Mouse (Mus musculus): ENCODE measurements around the gene Dnm3. TPM values are rescaled to one million over a fixed set of nuclear protein-coding genes. Genes with fewer than 3 reads are reported as not detected.
"Not testable (repeated sequence)": the region's sequence is repeated elsewhere in the genome, so short reads cannot be mapped to it uniquely, and the experiment has no call there.

Gene Dnm3
- polyA plus RNA-seq, 1 experiment from 2014 or later, result 4.4 TPM

DNA sequence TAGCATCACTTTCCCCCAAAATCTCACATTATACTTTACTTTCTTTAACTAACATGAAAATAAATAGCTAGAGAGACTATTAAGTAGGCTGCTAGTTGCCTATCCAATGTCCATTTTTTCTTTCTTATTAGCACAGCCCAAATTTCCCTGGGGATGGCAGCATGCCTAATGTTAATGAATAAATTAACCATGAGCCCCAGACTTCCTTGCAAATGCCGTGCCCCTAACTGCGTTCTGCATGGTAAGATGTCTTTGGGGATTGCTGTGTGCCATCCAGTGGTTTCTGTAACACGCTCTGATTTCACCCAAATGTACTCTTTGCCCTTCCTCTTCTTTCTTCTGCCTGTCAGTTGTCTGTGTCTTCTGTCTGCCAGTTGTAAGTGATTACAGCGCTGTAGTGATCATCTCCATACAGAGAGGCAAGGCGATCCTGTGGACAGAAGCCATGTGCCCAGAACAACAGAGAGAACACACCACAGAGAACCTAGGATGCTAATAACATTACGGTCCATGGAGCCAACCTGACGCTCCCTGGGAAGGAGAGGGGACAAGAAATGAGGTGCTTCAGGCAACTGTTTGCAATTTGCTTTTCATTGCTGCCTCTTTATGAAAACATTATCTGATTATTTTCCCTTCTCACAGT is 64.9 kb downstream of the Dnm3 start:
- Histone ChIP-seq H3K9me3 (no peaks in the 10 kb centered on the region), H3K27me3 (replicated peaks) (no peaks in the 10 kb centered on the region), H3K4me3 (replicated peaks) (no peak overlapping the region), H3K4me2 (replicated peaks) (no peak overlapping the region), H3K27ac (no peak overlapping the region), H3K36me3 (no peaks in the 10 kb centered on the region), H3K9ac (no peak overlapping the region), H3K4me1 (replicated peaks) (no peaks in the 10 kb centered on the region)
- 82% methylated on average over 7 of the region's 7 CpGs for WGBS
- ATAC-seq, result no peak

DNA sequence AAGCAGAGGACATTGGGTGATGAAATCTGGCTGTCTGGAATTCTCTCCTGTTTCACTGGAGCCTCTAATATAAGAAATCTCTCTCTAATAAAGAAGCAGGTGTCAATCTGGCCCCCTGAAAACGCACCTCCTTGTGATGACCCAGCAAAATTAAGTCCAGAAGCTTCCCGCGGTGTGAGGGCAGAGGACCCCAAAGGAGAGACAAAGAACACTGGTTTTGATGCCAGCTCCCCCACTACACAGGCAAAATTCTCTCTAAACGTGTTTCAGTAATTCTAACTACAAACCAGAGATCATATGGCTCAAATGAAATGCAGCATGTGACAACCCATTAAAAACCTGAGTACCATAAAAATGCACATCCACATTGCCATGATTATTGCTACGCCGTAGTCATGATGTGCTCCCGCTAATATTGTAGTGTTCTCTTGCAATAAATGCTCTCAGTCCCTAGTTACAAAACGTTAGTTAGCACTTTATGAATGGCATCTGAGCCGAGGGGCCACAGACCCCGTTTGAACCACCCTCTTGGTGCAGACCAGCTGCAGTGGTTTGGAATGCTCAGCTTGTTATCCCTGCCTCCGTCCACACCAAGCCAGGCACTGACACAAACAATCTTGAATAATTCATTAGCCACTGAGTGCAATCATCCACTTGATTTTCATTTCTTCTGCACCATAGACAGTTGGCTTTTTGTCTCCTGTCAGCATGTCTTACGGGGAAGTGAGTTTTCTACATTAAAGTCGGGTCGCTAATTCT is 67.4 kb downstream of the Dnm3 start:
- no peak overlapping the region for H3K4me2 ChIP-seq (replicated peaks)
- no peak for ATAC-seq
- H3K36me3 ChIP-seq, result no peaks in the 10 kb centered on the region
- no peaks in the 10 kb centered on the region for H3K27me3 ChIP-seq (replicated peaks)
- no peak overlapping the region for H3K4me3 ChIP-seq (replicated peaks)
- 78% methylated on average over 14 of the region's 14 CpGs for WGBS
- H3K9ac ChIP-seq, result no peak overlapping the region
- no peaks in the 10 kb centered on the region for H3K4me1 ChIP-seq (replicated peaks)
- H3K9me3 ChIP-seq, result no peaks in the 10 kb centered on the region
- H3K27ac ChIP-seq, result no peak overlapping the region

DNA sequence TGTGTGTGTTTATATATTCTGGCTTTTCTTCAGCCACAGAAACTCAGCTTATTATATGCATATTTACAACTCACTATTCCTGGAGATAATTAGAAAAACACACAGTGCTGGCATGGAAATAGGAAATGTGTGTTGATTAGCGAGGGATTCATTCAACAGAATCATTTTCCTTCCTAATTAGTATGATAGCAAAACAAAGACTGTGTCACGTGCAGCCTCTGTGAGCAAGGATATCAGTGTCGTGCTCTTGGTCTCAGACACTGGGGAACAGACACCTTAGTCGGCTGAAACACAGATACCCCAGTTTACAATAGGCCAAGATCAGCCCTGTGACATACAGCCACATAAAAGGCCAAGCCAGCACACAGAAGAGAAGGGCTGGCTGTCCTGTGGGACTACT is 83.3 kb downstream of the Dnm3 start:
- Histone ChIP-seq H3K4me3 (replicated peaks) (no peak overlapping the region), H3K27me3 (replicated peaks) (no peaks in the 10 kb centered on the region), H3K9me3 (no peaks in the 10 kb centered on the region), H3K4me1 (replicated peaks) (no peaks in the 10 kb centered on the region), H3K9ac (no peak overlapping the region), H3K27ac (no peak overlapping the region), H3K36me3 (no peaks in the 10 kb centered on the region), H3K4me2 (replicated peaks) (no peak overlapping the region)
- 67% methylated on average over 4 of the region's 4 CpGs for WGBS
- ATAC-seq, result no peak

DNA sequence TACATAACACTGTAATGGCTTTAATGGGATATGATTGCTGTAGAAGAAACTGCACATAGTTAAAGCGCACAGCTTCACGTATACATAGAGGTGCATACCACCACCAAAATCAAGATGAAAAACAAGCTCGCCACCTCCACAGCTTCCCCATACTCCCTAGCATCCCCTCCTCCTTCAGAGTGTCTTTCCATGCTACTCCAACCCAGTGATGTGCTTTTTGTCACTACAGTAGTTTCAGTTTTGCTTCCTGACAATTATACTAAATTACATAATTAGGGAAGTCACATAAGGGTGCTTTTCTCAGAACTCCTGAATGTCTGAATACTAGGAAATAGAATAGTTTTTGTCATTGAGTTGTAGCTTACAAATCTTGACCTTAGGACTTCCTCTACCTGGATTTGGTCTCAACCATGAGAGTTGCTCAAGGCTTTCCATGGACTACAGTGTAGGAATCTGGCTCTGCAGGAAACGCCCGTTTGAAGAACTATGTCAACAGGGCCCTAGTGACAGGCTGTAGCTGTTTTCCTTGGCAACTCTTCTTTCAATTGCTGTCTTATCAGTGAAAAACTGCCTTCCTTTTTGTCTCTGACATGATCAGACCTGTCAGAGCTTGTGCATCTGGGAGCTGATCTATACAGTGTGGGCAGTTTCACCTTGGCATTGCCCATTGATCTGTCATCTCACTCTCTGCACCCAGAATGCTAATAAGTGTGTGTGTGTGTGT is 89.2 kb downstream of the Dnm3 start:
- Histone ChIP-seq H3K27me3 (replicated peaks) (no peaks in the 10 kb centered on the region), H3K4me2 (replicated peaks) (no peak overlapping the region), H3K27ac (no peak overlapping the region), H3K4me3 (replicated peaks) (no peak overlapping the region), H3K36me3 (no peaks in the 10 kb centered on the region), H3K9ac (no peak overlapping the region), H3K9me3 (no peaks in the 10 kb centered on the region), H3K4me1 (replicated peaks) (no peaks in the 10 kb centered on the region)
- ATAC-seq, result peak; percentile 94
- 63% methylated on average over 5 of the region's 5 CpGs for WGBS

DNA sequence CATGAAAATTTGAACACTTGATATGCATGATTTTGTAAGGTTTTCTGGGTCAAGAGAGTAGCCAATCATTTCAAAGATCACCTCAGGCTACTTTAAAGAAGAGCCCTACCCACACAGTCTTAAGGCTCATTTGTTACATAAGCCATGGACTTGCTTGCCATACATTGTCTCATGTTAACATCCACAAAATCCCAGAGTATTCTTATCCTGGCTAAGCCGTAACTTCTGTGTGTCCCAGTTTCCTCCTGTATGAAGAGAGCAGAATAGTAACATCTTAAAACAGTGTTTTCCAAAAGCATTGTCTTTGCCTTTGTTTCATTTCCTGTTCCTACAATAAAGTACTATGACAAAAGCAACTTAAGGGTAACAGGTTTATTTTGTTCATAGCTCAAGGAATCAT is 104.8 kb downstream of the Dnm3 start:
- not testable (repeated sequence) for H3K27me3 ChIP-seq (replicated peaks); H3K36me3 ChIP-seq; H3K4me1 ChIP-seq (replicated peaks); ATAC-seq; H3K4me3 ChIP-seq (replicated peaks); H3K4me2 ChIP-seq (replicated peaks); H3K9ac ChIP-seq; H3K9me3 ChIP-seq; H3K27ac ChIP-seq
- 84% methylated on average over 1 of the region's 1 CpGs for WGBS

DNA sequence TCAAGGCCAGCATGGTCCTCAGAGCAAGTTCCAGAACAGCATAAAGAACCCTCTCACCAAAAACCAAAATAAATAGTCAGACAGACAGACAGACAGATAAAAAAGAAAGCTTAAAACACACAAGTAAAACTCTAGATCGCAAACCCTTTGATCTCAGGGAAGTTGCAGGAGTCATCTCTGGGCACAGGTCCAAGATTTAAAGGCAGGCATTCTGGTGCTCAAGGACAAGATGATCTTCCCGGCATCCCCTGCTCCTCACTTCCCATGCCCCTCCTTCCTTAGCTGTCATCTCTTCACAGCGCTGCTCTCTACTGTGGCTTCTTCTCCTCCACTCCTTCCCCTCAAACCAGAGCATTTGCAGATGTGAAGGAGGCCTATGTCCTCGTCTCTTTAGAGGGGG is 108.1 kb downstream of the Dnm3 start:
- no peak overlapping the region for H3K9ac ChIP-seq
- H3K27me3 ChIP-seq (replicated peaks), result no peaks in the 10 kb centered on the region
- no peaks in the 10 kb centered on the region for H3K4me1 ChIP-seq (replicated peaks)
- no peaks in the 10 kb centered on the region for H3K9me3 ChIP-seq
- no peak for ATAC-seq
- H3K4me2 ChIP-seq (replicated peaks), result no peak overlapping the region
- no peaks in the 10 kb centered on the region for H3K36me3 ChIP-seq
- WGBS, result 56% methylated on average over 4 of the region's 4 CpGs
- no peak overlapping the region for H3K27ac ChIP-seq
- H3K4me3 ChIP-seq (replicated peaks), result no peak overlapping the region

DNA sequence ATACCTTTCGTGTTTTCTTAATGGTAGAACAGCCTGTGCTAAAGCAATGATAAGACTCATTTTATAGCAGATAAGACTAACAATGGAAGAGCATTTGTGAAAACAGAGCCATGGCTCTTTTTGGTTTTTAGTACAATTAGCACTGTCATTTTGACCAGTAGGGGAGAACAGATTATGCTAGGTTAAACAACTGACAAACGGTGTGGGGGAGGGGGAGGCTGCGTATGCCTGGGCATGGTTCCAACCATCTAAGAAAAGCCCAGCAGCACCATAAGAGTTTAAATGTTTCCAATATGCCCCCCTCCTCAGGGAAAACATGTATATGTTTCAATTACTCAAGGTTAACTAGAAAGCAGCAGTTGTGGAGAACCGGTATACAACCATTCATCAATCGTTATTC is 115.9 kb downstream of the Dnm3 start:
- H3K27me3 ChIP-seq (replicated peaks), result no peaks in the 10 kb centered on the region
- no peaks in the 10 kb centered on the region for H3K9me3 ChIP-seq
- H3K27ac ChIP-seq, result no peak overlapping the region
- H3K4me1 ChIP-seq (replicated peaks), result no peaks in the 10 kb centered on the region
- H3K4me3 ChIP-seq (replicated peaks), result no peak overlapping the region
- H3K9ac ChIP-seq, result no peak overlapping the region
- 42% methylated on average over 5 of the region's 5 CpGs for WGBS
- no peaks in the 10 kb centered on the region for H3K36me3 ChIP-seq
- no peak for ATAC-seq
- no peak overlapping the region for H3K4me2 ChIP-seq (replicated peaks)

DNA sequence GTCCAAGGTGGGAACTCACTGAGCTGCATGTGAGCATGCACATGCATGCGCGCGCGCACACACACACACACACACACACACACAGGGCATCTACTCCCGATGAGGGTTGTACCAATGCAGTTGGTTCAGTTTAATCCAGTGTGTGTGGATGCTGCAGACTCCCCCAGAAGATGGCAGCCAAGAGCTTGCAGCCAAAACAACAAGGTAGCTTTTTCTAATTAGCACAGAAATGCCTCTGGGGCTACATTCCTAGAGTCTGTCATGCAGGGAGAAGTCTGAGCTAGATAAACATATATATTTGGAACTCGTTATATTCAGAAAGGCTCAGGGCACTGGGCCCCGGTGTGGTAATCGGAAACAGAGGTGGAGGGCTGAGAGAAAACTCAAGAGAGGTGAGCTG is 118.6 kb downstream of the Dnm3 start:
- Histone ChIP-seq H3K4me1 (replicated peaks) (no peaks in the 10 kb centered on the region), H3K27ac (no peak overlapping the region), H3K9ac (no peak overlapping the region), H3K4me3 (replicated peaks) (no peak overlapping the region), H3K27me3 (replicated peaks) (no peaks in the 10 kb centered on the region), H3K9me3 (no peaks in the 10 kb centered on the region), H3K4me2 (replicated peaks) (no peak overlapping the region), H3K36me3 (no peaks in the 10 kb centered on the region)
- no peak for ATAC-seq
- 72% methylated on average over 8 of the region's 8 CpGs for WGBS

DNA sequence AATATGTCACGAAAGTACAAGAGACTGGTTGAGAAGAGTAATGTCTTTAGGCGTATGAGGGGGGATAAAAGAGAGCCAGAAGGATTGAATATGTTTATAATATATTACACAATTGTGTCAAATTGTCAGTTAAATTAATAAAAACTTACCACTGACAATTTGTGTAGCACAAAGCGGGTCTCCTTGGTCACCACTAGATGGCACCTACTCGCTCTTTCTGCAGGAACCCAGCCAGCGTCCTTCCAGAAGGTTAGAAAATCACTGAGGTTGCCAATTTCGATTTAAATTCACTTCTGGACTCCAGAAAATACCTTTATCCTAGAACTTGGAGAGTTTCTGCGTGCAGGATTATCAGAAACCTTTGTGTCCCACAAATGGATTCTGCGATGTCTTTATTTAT is 119.8 kb downstream of the Dnm3 start:
- no peaks in the 10 kb centered on the region for H3K9me3 ChIP-seq
- H3K27ac ChIP-seq, result no peak overlapping the region
- no peak overlapping the region for H3K4me2 ChIP-seq (replicated peaks)
- no peak overlapping the region for H3K4me3 ChIP-seq (replicated peaks)
- ATAC-seq, result peak; percentile 43; the same call in 1 of the 2 replicates
- no peaks in the 10 kb centered on the region for H3K27me3 ChIP-seq (replicated peaks)
- H3K36me3 ChIP-seq, result no peaks in the 10 kb centered on the region
- no peaks in the 10 kb centered on the region for H3K4me1 ChIP-seq (replicated peaks)
- 32% methylated on average over 8 of the region's 8 CpGs for WGBS
- H3K9ac ChIP-seq, result no peak overlapping the region

DNA sequence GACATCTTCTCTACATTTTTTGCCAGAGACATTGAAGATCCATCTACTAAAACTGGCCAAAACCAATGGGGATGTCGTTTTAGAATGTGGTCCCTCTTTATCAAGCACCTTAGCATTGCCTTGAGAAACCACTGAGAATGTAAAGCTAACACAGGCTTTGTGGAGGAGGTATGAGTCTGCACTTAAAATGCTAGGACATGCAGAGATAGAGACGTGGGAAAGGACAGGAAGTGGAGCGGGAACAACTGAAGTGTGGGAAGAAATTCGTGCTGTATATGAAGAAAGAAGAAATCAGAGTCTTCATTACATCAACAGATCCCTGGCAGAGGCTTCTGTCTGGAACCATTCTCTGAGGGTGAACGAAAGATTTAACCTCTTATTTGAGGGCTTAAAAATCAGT is 121.4 kb downstream of the Dnm3 start:
- no peak overlapping the region for H3K27ac ChIP-seq
- no peak overlapping the region for H3K9ac ChIP-seq
- no peaks in the 10 kb centered on the region for H3K4me1 ChIP-seq (replicated peaks)
- no peaks in the 10 kb centered on the region for H3K36me3 ChIP-seq
- H3K4me3 ChIP-seq (replicated peaks), result no peak overlapping the region
- H3K9me3 ChIP-seq, result no peaks in the 10 kb centered on the region
- WGBS, result 66% methylated on average over 5 of the region's 5 CpGs
- H3K4me2 ChIP-seq (replicated peaks), result no peak overlapping the region
- no peaks in the 10 kb centered on the region for H3K27me3 ChIP-seq (replicated peaks)
- ATAC-seq, result no peak

DNA sequence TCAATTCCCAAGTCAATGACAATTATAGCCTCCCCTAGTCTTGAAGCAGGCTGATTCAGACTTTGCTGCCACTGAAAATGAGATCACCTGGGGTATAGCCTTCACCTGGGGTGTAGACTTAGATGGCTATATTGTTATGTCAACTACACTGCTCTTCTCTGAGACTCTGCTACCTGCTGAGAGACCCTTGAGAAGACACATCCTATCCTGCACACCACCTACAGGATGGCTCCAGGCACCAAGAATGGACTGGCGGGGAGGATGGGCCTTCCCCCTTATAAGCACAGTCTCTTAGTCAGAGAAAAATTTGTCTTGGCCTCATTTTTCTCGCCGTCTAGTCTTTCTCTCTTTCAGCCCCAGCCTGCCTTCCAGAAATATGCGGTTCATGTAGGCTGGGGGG is 123.1 kb downstream of the Dnm3 start:
- ATAC-seq, result no peak
- no peak overlapping the region for H3K4me3 ChIP-seq (replicated peaks)
- no peak overlapping the region for H3K27ac ChIP-seq
- H3K36me3 ChIP-seq, result no peaks in the 10 kb centered on the region
- H3K9me3 ChIP-seq, result no peaks in the 10 kb centered on the region
- H3K27me3 ChIP-seq (replicated peaks), result no peaks in the 10 kb centered on the region
- 81% methylated on average over 4 of the region's 4 CpGs for WGBS
- H3K4me2 ChIP-seq (replicated peaks), result no peak overlapping the region
- H3K4me1 ChIP-seq (replicated peaks), result no peaks in the 10 kb centered on the region
- no peak overlapping the region for H3K9ac ChIP-seq

DNA sequence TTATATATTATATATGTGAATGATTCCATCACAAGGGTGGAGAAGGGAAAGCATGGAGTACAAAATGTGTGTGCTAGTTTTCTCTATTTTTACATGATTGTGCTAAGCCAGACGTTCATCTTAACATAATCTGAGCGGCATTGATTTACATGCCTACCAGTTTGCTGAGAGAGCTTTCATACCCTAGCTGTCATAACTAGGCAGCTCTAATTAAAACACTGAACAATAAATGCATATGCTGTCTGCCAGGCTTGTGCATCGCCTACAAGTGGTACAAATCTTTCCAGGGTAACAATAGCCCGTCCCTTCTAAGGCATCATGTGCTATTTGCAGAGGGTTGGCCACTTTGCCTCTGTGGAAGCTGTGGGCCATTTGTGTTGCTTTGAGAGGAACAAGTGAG is 124.0 kb downstream of the Dnm3 start:
- Histone ChIP-seq H3K36me3 (no peaks in the 10 kb centered on the region), H3K4me2 (replicated peaks) (no peak overlapping the region), H3K9ac (no peak overlapping the region), H3K27me3 (replicated peaks) (no peaks in the 10 kb centered on the region), H3K9me3 (no peaks in the 10 kb centered on the region), H3K4me1 (replicated peaks) (no peaks in the 10 kb centered on the region), H3K4me3 (replicated peaks) (no peak overlapping the region), H3K27ac (no peak overlapping the region)
- no peak for ATAC-seq
- WGBS, result 83% methylated on average over 4 of the region's 4 CpGs

DNA sequence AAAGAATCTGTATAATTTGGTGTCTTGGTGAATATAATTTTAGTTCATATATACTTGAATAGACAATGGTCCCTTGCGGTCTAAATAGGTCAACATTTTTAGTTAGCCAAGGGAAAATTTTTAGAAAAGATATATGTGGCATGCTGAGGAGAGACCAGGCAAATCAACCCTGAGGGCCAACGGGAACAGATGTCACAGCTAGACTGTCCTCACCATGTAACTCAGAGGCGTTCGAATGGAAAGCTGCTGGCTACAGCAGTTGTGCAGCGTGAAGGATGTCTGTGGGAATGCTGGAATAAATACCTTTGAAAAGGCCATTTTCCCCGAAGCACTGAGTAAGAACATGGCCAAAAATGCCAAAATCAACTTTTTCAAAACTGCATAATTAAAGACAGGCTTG is 128.5 kb downstream of the Dnm3 start:
- 84% methylated on average over 6 of the region's 6 CpGs for WGBS
- ATAC-seq, result no peak
- Histone ChIP-seq H3K9me3 (no peaks in the 10 kb centered on the region), H3K36me3 (no peaks in the 10 kb centered on the region), H3K9ac (no peak overlapping the region), H3K4me3 (replicated peaks) (no peak overlapping the region), H3K27ac (no peak overlapping the region), H3K27me3 (replicated peaks) (no peaks in the 10 kb centered on the region), H3K4me2 (replicated peaks) (no peak overlapping the region), H3K4me1 (replicated peaks) (no peaks in the 10 kb centered on the region)

All from intestine, embryonic 15.5 days (tissue).